Mouse (Mus musculus) retina, postnatal 1 day (tissue): ENCODE data around the gene Wars.

ENCODE experiments used
- DNase-seq: peaks from one replicate; pipeline ENCODE4 v3.0.0-alpha.2; 2012

Wars gene

GRCm38 (mm10) chr12:108823036-108823435, 70.9 kb downstream of the Wars start:
- no peak for DNase-seq

DNA sequence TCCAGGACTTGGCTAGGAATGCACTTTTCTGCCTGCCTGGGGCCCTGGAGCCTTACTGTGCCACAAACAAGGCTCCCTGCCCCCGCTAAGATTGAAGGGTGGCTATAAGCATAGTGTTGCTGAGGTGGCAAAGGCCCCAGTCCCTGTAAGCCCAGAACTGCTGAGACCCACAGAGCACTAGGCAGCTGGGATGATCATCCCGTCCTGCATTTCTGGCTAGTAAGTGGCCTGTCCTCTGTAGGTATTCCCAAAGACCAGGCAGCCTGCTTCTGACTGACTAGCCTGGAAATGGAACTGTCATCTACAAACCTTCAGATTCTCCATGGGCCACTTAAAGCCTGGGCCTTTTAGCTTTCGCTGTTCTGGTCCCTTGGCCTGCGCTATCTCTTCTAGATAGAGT, 73.5 kb downstream of the Wars start:
- DNase-seq = no peak

DNA sequence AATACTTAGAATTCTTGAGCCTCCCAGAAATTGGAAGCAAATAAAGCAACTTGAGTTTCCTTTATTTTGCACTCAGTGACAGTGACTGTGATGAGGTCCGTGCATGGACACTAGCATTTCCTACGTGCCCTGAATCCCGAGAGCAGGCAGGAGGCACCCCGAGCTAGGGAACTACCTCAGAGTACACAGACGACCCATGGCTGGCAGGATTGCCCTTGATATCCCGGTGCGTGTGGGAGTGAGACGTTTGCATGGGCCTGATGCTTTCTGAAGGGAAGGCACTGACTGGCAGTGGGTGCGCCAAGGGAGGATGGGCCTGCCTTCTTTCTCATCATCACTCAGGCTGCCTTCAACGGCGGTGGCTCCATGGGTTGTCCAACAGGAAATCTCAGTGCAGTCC, 77.4 kb downstream of the Wars start:
- DNase-seq = no peak

- DNase-seq = no peak
These were observed 79.5 kb downstream of the Wars start for GRCm38 (mm10) chr12:108814470-108814869.

DNA sequence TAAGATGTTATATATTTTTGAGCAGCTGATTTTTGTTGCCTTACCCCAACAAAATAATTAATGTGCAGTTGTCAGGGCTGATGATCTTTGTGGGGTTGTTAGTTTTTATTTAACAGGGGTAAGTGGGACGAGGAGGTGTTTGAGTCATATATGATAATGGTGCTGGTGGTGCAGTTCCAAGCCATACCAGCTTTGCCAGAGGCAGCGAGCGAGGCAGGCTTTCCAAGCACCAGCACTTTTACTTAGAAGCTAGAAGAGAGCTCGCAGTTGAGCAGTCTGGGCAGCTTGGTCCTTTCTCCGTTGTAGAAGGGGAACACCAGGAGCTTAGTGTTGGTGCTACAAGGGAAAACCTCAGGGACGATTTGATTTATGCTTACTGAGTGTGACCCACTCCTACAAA, 81.5 kb downstream of the Wars start:
- no peak for DNase-seq

GRCm38 (mm10) chr12:108811133-108811532, 82.8 kb downstream of the Wars start:
- DNase-seq = peak; percentile 32

GRCm38 (mm10) chr12:108810309-108810708, 83.7 kb downstream of the Wars start:
- DNase-seq = no peak
